Mouse (Mus musculus) neural tube, embryonic 11.5 days (tissue): Measurements from ENCODE around the gene Gpr21. TPM values are rescaled to one million over a fixed set of nuclear protein-coding genes. Genes with fewer than 3 reads are reported as not detected.

Experiments used
- ATAC-seq: fragments of 200-750 bp; cut with Nextera tagmentation; 2 replicates; pipeline ENCODE4 v1.8.0; 2017; ENCODE audit warnings: moderate number of reproducible peaks, mild to moderate bottlenecking, moderate TSS enrichment, moderate library complexity; ENCODE audit not compliant: insufficient read depth, low FRiP score, low TSS enrichment
- DNase-seq: peaks from one replicate; pipeline ENCODE4 v3.0.0-alpha.2; 2015; ENCODE audit warnings: low spot score
- H3K27ac ChIP-seq: fragments of 300-500 bp; sonication (generic); 2 replicates; pipeline ENCODE4 v1.5.1; 2014; ENCODE audit warnings: low read depth, mild to moderate bottlenecking, low read length
- H3K27me3 ChIP-seq: fragments of 300-500 bp; sonication (generic); 2 replicates; pipeline ENCODE4 v1.6.1; 2014; ENCODE audit warnings: mild to moderate bottlenecking, low read length, mixed read lengths; ENCODE audit not compliant: control insufficient read depth, insufficient read depth
- H3K36me3 ChIP-seq: fragments of 300-500 bp; sonication (generic); 2 replicates; pipeline ENCODE4 v1.6.1; 2014; ENCODE audit warnings: mild to moderate bottlenecking, low read length, moderate library complexity, mixed read lengths; ENCODE audit not compliant: control insufficient read depth, insufficient read depth
- H3K4me1 ChIP-seq: fragments of 300-500 bp; sonication (generic); 2 replicates; pipeline ENCODE4 v1.6.1; 2014; ENCODE audit warnings: low read length, mixed read lengths; ENCODE audit not compliant: control insufficient read depth, insufficient read depth
- H3K4me2 ChIP-seq: fragments of 300-500 bp; sonication (generic); 2 replicates; pipeline ENCODE4 v1.6.1; 2014; ENCODE audit warnings: low read depth, mild to moderate bottlenecking, moderate library complexity
- H3K4me3 ChIP-seq: fragments of 300-500 bp; sonication (generic); 2 replicates; pipeline ENCODE4 v1.5.1; 2014; ENCODE audit warnings: low read depth, low read length
- H3K9ac ChIP-seq: fragments of 300-500 bp; sonication (generic); 2 replicates; pipeline ENCODE4 v1.6.1; 2014; ENCODE audit warnings: mild to moderate bottlenecking, low read length
- H3K9me3 ChIP-seq: fragments of 300-500 bp; sonication (generic); 2 replicates; pipeline ENCODE4 v1.6.1; 2016; ENCODE audit warnings: low read length; ENCODE audit not compliant: control insufficient read depth
- WGBS: fragments of 180-500 bp; shearing (Covaris S2); extraction: QIAGEN DNeasy Blood & Tissue Kit; methylation state at CpG from one replicate; pipeline ENCODE4 v1.1.7; 2014; 5-methylcytosine and 5-hydroxymethylcytosine counted together
- polyA plus RNA-seq: library from polyadenylated mRNA; unstranded; fragments of >200 nt; fragmentation: Nextera tagmentation; extraction: Ambion mirVana; gene quantifications from 2 replicates; pipeline ENCODE4 v1.2.1, GENCODE M21; 2014

Gene Gpr21
- polyA plus RNA-seq, 1 experiment from 2014 or later = 3.9 TPM

- Histone ChIP-seq H3K4me1 (no peaks in the 10 kb centered on the region), H3K9ac (no peak overlapping the region), H3K4me2 (no peak overlapping the region), H3K36me3 (peaks cover 2% of the 10 kb centered on the region; the same call in 1 of the 2 replicates), H3K4me3 (no peak overlapping the region), H3K27ac (no peak overlapping the region), H3K9me3 (no peaks in the 10 kb centered on the region), H3K27me3 (no peaks in the 10 kb centered on the region)
- no peak for ATAC-seq
- WGBS = 87% methylated on average over 1 of the region's 1 CpGs
- no peak for DNase-seq
Observed at GRCm38 (mm10) chr2:37549346-37550012, 33.3 kb downstream of the Gpr21 start.

GRCm38 (mm10) chr2:37556366-37556765 is 40.2 kb downstream of the Gpr21 start:
- Histone ChIP-seq H3K9ac (no peak overlapping the region), H3K4me3 (no peak overlapping the region), H3K27me3 (no peaks in the 10 kb centered on the region), H3K9me3 (no peaks in the 10 kb centered on the region), H3K36me3 (peaks cover 11% of the 10 kb centered on the region), H3K27ac (no peak overlapping the region), H3K4me1 (no peaks in the 10 kb centered on the region), H3K4me2 (no peak overlapping the region)
- ATAC-seq (no peak), DNase-seq (no peak)
- 61% methylated on average over 2 of the region's 2 CpGs for WGBS

GRCm38 (mm10) chr2:37565579-37565978 is 49.4 kb downstream of the Gpr21 start:
- H3K9me3 ChIP-seq = no peaks in the 10 kb centered on the region
- H3K9ac ChIP-seq = no peak overlapping the region
- peaks cover 2% of the 10 kb centered on the region for H3K36me3 ChIP-seq
- ATAC-seq (no peak), DNase-seq (no peak)
- no peaks in the 10 kb centered on the region for H3K27me3 ChIP-seq
- H3K4me3 ChIP-seq = no peak overlapping the region
- no peaks in the 10 kb centered on the region for H3K4me1 ChIP-seq
- H3K4me2 ChIP-seq = no peak overlapping the region
- whole genome bisulfite sequencing = 73% methylated on average over 2 of the region's 2 CpGs
- no peak overlapping the region for H3K27ac ChIP-seq

GRCm38 (mm10) chr2:37566035-37566434 is 49.9 kb downstream of the Gpr21 start:
- ATAC-seq (no peak), DNase-seq (no peak)
- Histone ChIP-seq H3K4me1 (no peaks in the 10 kb centered on the region), H3K27me3 (no peaks in the 10 kb centered on the region), H3K27ac (no peak overlapping the region), H3K9me3 (no peaks in the 10 kb centered on the region), H3K36me3 (peaks cover 2% of the 10 kb centered on the region), H3K9ac (no peak overlapping the region), H3K4me3 (no peak overlapping the region), H3K4me2 (no peak overlapping the region)
- 90% methylated on average over 1 of the region's 1 CpGs for WGBS

GRCm38 (mm10) chr2:37569888-37570287 is 53.8 kb downstream of the Gpr21 start:
- WGBS = 92% methylated on average over 5 of the region's 5 CpGs
- no peak for ATAC-seq
- peaks cover 2% of the 10 kb centered on the region for H3K36me3 ChIP-seq

More at GRCm38 (mm10) chr2:37569888-37570287, 53.8 kb downstream of the Gpr21 start:
- Histone ChIP-seq H3K27ac (no peak overlapping the region), H3K9ac (no peak overlapping the region), H3K4me2 (no peak overlapping the region), H3K27me3 (no peaks in the 10 kb centered on the region), H3K4me1 (no peaks in the 10 kb centered on the region), H3K9me3 (no peaks in the 10 kb centered on the region), H3K4me3 (no peak overlapping the region)
- DNase-seq = no peak

Other genes starting within 250 kb of the Gpr21 start
- not detected in 2 replicates for gene Olfr368, start 189.8 kb upstream of the Gpr21 start, polyA plus RNA-seq
- gene Pdcl, start 157.0 kb upstream of the Gpr21 start, polyA plus RNA-seq = 75.4 and 75.7 TPM in 2 replicates
- gene Rc3h2, start 93.4 kb upstream of the Gpr21 start, polyA plus RNA-seq = 21.4 and 24.1 TPM in 2 replicates
- 13.0 and 13.3 TPM in 2 replicates for gene Zbtb26, start 73.2 kb upstream of the Gpr21 start, polyA plus RNA-seq
- gene Zbtb6, start 73.2 kb upstream of the Gpr21 start, polyA plus RNA-seq = 7.1 and 7.7 TPM in 2 replicates
- gene Rabgap1, start 73.1 kb upstream of the Gpr21 start, polyA plus RNA-seq = 38.7 and 44.9 TPM in 2 replicates
- 85.6 and 87.9 TPM in 2 replicates for gene Strbp, start 187.5 kb downstream of the Gpr21 start, polyA plus RNA-seq